Mouse (Mus musculus): ENCODE data around the gene Mymx. TPM values are rescaled to one million over a fixed set of nuclear protein-coding genes. Genes with fewer than 3 reads are reported as not detected.
A peak's percentile ranks its signal among the peaks of the same experiment; 100 is the strongest.

Mymx gene
- polyA plus RNA-seq, 1 experiment from 2014 or later = not detected

DNA sequence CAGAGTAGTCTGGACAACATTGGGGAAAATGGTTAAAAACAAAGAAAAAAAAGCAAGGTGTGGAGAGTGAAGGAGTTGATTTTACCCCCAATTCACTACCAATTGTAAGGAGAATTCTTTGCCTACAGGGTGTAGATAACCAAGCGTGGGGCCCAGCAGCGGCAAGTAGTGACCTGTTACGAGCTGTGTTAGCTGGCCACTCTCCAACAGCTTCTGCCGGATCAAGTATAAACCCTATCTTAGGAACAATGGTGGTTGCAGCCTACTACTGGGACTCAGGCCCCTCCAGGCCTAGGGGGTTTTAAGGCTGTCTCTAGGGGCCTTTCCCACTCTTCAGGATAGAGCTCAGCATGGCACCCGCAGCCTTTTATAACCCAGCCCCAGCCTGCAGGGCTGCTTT is 23.7 kb downstream of the Mymx start:
- no peak overlapping the region for H3K9ac ChIP-seq (replicated peaks; ENCODE audit: low read depth)
- no peaks in the 10 kb centered on the region for H3K36me3 ChIP-seq (ENCODE audit: insufficient read depth, low read length)
- DNase-seq (ENCODE audit: low spot score) (no peak), ATAC-seq (no peak)
- no peaks in the 10 kb centered on the region for H3K9me3 ChIP-seq (ENCODE audit: low read length)
- 19% methylated on average over 5 of the region's 5 CpGs for WGBS
- H3K4me3 ChIP-seq (ENCODE audit: low read depth, low read length) = no peak overlapping the region
- H3K4me2 ChIP-seq (replicated peaks; ENCODE audit: low read depth, low read length) = no peak overlapping the region
- no peak overlapping the region for H3K27ac ChIP-seq (ENCODE audit: low read length)
- peaks cover 14% of the 10 kb centered on the region for H3K4me1 ChIP-seq (ENCODE audit: insufficient read depth, low read depth, low read length)
- no peak for TF ChIP-seq CTCF (IDR thresholded peaks at IDR 0.05)
- H3K27me3 ChIP-seq (replicated peaks; ENCODE audit: insufficient read depth, low read length) = no peaks in the 10 kb centered on the region

- DNase-seq (ENCODE audit: low spot score) = no peak
- Histone ChIP-seq H3K27ac (ENCODE audit: low read length) (peak overlapping the region; percentile 97), H3K9me3 (ENCODE audit: low read length) (no peaks in the 10 kb centered on the region), H3K36me3 (ENCODE audit: insufficient read depth, low read length) (peaks cover 11% of the 10 kb centered on the region), H3K4me2 (replicated peaks; ENCODE audit: low read depth, low read length) (peak overlapping the region; percentile 86; the same call in 1 of the 2 replicates), H3K9ac (replicated peaks; ENCODE audit: low read depth) (no peak overlapping the region), H3K4me1 (ENCODE audit: insufficient read depth, low read depth, low read length) (peaks cover 6% of the 10 kb centered on the region; the same call in 1 of the 2 replicates), H3K4me3 (ENCODE audit: low read depth, low read length) (no peak overlapping the region), H3K27me3 (replicated peaks; ENCODE audit: insufficient read depth, low read length) (no peaks in the 10 kb centered on the region)
- WGBS = 83% methylated on average over 8 of the region's 8 CpGs
- ATAC-seq = no peak
- no peak for TF ChIP-seq CTCF (IDR thresholded peaks at IDR 0.05)
- TF ChIP-seq EP300 (IDR thresholded peaks at IDR 0.05) = no peak
Observed at GRCm38 (mm10) chr17:45575123-45575897, 26.6 kb downstream of the Mymx start.

DNA sequence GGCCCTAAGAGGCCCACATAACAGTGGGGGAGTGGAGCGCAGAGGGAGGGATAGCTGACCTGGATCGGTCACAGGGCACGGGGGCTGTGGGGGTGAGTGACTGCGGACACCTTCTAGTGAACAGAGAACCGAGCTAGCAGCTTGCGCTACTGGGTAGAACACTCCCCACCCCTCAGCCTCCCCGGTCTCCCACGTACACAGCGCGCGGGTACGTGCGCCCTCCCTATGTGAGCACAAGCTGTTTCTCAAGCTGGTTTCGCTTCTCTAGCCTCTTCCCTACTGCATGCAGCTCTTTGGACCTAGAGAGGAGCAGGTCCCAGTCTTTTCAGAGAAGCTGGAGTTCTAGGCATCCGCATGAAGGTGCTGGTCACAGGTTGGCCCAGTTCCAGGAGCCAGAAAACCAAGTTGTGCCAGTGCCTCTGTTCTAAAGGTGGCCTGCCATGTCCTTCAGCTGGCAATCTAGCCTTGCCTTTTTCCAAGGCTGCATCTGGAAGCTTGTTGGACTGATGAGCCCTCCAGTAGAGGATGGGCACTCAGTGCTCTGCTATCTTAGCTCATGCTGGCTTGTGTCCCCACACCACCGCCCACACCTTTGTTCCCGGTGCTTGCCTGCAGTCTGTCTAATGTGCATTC is 27.7 kb downstream of the Mymx start:
- peak; percentile 37 for ATAC-seq
- DNase-seq (ENCODE audit: low spot score) = peak; percentile 88
- TF ChIP-seq EP300 (IDR thresholded peaks at IDR 0.05) (no peak), CTCF (IDR thresholded peaks at IDR 0.05) (no peak)
- H3K27ac ChIP-seq (ENCODE audit: low read length) = peak overlapping the region; percentile 97
- H3K36me3 ChIP-seq (ENCODE audit: insufficient read depth, low read length) = peaks cover 22% of the 10 kb centered on the region
- no peaks in the 10 kb centered on the region for H3K9me3 ChIP-seq (ENCODE audit: low read length)
- peak overlapping the region; percentile 86 for H3K4me2 ChIP-seq (replicated peaks; ENCODE audit: low read depth, low read length)
- H3K4me3 ChIP-seq (ENCODE audit: low read depth, low read length) = peak overlapping the region; percentile 96
- H3K4me1 ChIP-seq (ENCODE audit: insufficient read depth, low read depth, low read length) = peaks cover 2% of the 10 kb centered on the region; the same call in 1 of the 2 replicates
- 7% methylated on average over 16 of the region's 17 CpGs for WGBS
- no peaks in the 10 kb centered on the region for H3K27me3 ChIP-seq (replicated peaks; ENCODE audit: insufficient read depth, low read length)
- peak overlapping the region; percentile 64 for H3K9ac ChIP-seq (replicated peaks; ENCODE audit: low read depth)

GRCm38 (mm10) chr17:45573780-45574123 is 28.1 kb downstream of the Mymx start:
- H3K9ac ChIP-seq (replicated peaks; ENCODE audit: low read depth) = peak overlapping the region; percentile 64
- H3K4me1 ChIP-seq (ENCODE audit: insufficient read depth, low read depth, low read length) = peaks cover 2% of the 10 kb centered on the region; the same call in 1 of the 2 replicates
- H3K4me2 ChIP-seq (replicated peaks; ENCODE audit: low read depth, low read length) = peak overlapping the region; percentile 86
- 0% methylated on average over 15 of the region's 18 CpGs for WGBS
- no peaks in the 10 kb centered on the region for H3K9me3 ChIP-seq (ENCODE audit: low read length)
- no peaks in the 10 kb centered on the region for H3K27me3 ChIP-seq (replicated peaks; ENCODE audit: insufficient read depth, low read length)
- peak; percentile 96 for DNase-seq (ENCODE audit: low spot score)
- peaks cover 27% of the 10 kb centered on the region for H3K36me3 ChIP-seq (ENCODE audit: insufficient read depth, low read length)
- ATAC-seq = peak; percentile 72
- TF ChIP-seq EP300 (IDR thresholded peaks at IDR 0.05) (no peak; the same call in 1 of the 2 replicates), CTCF (IDR thresholded peaks at IDR 0.05) (no peak)
- H3K27ac ChIP-seq (ENCODE audit: low read length) = peak overlapping the region; percentile 97
- peak overlapping the region; percentile 96 for H3K4me3 ChIP-seq (ENCODE audit: low read depth, low read length)

DNA sequence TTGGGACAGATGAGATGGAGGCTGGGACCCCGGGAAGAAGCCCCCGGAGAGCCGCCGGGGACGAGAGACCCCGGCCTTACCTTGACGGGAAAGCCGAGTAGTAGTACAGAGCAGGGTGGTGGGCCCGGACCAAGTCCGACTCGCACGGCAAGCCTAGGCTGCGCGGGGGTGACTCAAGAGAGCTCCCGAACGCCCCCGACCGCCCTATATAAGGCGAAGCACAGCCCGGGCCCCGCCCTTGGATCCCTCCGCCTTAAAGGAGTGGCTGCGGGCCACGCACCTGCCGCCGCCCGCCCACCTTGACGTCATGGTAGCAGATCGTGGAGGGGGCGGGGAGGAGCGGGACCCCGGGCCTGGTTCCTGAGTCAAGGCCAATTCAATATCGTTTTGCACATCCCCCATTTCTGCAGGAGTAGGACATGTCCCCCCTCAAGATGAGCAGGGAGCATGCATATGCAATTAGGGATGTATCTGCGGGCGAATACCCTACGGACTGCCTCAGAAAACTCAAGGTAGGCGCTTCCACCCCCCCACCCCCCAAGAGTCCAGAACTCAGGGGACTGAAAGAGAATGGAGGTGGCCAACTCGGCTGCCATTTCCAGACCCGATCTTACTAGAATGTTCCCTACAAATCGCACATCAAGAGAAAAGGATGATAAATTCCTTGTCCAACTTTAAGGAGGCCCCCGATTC is 28.7 kb downstream of the Mymx start, which contains the start of gene Hsp90ab1:
TSS of gene Hsp90ab1 (minus strand) at position 185 of the 693 bp plus-strand sequence.
- H3K27ac ChIP-seq (ENCODE audit: low read length) = peak within 1 kb of the TSS; percentile 97
- TF ChIP-seq CTCF (IDR thresholded peaks at IDR 0.05) = no peak
- TF ChIP-seq EP300 (IDR thresholded peaks at IDR 0.05) = no peak
- no peaks in the 10 kb centered on the region for H3K9me3 ChIP-seq (ENCODE audit: low read length)
- peaks cover 2% of the 10 kb centered on the region; the same call in 1 of the 2 replicates for H3K4me1 ChIP-seq (ENCODE audit: insufficient read depth, low read depth, low read length)
- ATAC-seq (peak; percentile 83), DNase-seq (ENCODE audit: low spot score) (peak; percentile 97)
- H3K4me3 ChIP-seq (ENCODE audit: low read depth, low read length) = peak within 1 kb of the TSS; percentile 96
- 2% methylated on average over 35 of the region's 41 CpGs for WGBS
- H3K36me3 ChIP-seq (ENCODE audit: insufficient read depth, low read length) = peaks cover 32% of the 10 kb centered on the region
- H3K9ac ChIP-seq (replicated peaks; ENCODE audit: low read depth) = peak within 1 kb of the TSS; percentile 65
- H3K4me2 ChIP-seq (replicated peaks; ENCODE audit: low read depth, low read length) = peak within 1 kb of the TSS; percentile 86
- H3K27me3 ChIP-seq (replicated peaks; ENCODE audit: insufficient read depth, low read length) = no peaks in the 10 kb centered on the region

Measured in lung, postnatal 0 days (tissue).